Mouse (Mus musculus) v-Abl transformed pro-B cells (cell line): ENCODE measurements around the gene Plce1.
"Not testable (repeated sequence)": the region's sequence is repeated elsewhere in the genome, so short reads cannot be mapped to it uniquely, and the experiment has no call there.

Source experiments
- in situ Hi-C, 2 experiments: fragments of 400-800 bp; cut with MboI; formaldehyde crosslinking; loops; one replicate each; pipeline ENCODE4 v1.15.1; 2025; ENCODE audit not compliant: unreplicated experiment in 2 of 2

The Plce1 gene

GRCm38 (mm10) chr19:38627075-38627768 lies 146.3 kb downstream of the Plce1 start:
- in situ Hi-C loops: no loop called here

DNA sequence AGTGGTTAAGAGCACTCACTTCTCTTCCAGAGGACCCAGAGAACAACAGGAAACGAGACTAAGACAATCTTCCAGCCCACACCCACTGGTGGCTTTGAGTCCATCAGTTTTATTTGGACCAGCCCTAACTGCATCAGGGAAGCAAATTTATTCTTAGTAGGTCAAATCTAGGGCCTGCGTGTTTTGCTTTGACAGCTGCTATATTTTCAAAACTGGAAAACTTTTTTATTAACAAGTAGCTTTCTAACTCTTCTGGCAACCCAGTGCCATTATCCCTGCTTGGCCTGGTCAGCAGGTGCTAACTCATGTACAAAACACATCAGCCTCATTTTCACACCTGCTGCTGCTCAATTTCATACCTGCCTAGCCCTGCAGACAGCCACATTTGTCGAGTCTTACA lies 151.3 kb downstream of the Plce1 start:
- in situ Hi-C loops: no loop called here

GRCm38 (mm10) chr19:38633306-38633705 lies 152.4 kb downstream of the Plce1 start:
- in situ Hi-C loops: no loop called here

DNA sequence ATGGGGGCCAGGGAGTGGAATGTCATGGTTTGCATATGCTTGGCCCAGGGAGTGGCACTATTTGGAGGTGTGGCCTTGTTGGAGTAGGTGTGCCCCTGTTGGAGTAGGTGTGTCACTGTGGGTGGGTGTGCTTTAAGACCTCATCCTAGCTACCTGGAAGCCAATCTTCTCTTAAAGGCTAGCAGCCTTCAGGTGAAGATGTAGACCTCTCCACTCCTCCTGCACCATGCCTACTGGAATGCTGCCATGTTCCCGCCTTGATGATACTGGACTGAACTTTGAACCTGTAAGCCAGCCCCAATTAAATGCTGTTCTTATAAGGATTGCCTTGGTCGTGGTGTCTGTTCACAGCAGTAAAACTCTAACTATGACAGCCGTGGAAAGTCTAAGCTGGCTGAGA lies 158.1 kb downstream of the Plce1 start:
- in situ Hi-C loops: no loop called here

DNA sequence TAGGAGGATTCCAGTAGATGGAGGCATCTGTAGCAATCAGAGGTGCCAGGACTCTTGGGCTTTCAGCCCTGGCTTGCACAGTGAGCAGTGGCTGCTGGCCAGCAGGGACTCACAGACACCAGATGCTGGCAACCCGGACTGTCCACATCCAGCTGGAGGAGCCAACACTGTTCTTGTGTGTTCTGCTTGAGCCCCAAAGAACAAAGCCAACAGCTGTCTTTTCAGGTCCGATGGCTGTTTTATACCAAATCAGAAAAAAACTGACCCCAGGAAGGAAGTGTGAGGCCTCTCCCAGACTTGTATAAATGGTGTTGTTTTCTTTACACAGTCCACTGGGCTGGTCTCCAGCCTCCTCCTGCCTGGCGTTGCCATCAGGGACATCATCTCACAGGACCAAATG lies 158.9 kb downstream of the Plce1 start:
- in situ Hi-C loops: no loop called here

DNA sequence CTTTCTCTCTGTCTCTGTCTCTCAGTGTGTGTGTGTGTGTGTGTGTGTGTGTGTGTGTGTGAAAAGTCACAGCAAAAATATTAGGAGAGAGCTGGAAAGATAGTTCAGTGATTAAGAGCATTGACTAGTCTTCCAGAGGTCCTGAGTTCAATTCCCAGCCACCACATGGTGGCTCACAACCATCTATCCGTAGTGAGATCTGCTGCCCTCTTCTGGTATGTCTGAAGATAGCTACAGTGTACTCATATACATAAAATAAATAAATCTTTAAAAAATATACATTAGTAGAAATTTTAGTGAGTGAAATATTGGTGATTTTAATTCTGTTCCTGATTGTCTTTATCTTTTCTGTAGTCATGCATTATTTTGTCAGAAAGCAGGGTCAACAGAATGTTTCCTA lies 161.6 kb downstream of the Plce1 start:
- in situ Hi-C loops: not testable (repeated sequence)

DNA sequence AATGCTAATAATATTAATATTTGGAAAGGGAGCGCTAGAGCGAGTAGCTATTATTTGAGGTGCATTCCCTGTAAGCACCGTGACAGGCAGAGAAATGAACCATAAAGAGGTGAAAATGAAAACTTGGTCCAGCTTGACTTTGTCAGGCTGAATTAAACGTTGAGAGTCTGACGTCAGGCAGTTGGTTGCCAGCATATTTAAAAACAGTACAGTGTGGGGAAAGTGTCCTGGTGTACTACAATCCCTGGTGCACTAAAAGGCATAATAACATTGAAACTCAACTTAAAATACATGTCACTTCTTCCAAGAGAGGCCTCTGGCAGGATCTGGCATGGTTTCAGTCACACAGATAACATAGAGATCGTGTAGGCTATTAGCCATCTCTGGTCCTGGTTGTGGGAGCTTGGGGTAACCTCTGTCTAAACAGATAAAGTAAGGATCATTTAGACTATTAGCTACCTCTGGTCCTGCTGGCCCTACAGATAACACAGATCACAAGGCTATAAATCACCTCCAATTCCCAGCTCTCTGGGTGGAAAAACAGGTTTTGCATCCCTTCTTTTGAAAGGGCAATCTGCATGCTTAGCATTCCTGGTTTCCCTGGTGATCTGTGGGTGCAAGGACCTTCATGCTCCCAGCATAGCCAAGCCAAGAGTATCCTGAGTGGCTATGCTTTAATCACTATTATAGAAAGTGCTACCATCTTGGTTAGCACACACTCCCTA lies 164.1 kb downstream of the Plce1 start:
- in situ Hi-C loops: loop anchor here in 1 of 2 experiments (5.0 kb wide), 1 partner anchor 127 kb away; no protein-coding TSS in a partner anchor

DNA sequence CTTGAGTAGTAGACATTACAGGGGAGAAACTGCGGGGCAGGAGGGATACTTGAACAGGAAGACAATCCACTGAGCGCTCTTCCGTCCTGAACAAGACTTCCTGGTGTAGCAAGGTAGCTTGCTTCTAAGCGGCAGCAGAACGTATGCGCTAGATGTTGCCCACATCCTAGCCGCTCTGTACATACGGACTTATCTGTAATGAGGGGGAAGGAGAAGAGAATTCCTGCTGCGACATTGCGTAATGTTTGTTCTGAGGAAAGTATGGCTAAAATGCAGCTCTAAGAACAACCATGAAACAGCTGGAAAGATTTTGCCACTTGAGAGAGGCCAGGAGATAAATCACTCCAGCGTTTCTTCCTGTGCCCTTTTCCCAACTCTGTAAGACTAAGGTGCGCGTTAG lies 177.1 kb downstream of the Plce1 start:
- in situ Hi-C loops: no loop called here

- in situ Hi-C loops: no loop called here
Measured at GRCm38 (mm10) chr19:38665398-38665797, 184.5 kb downstream of the Plce1 start.

DNA sequence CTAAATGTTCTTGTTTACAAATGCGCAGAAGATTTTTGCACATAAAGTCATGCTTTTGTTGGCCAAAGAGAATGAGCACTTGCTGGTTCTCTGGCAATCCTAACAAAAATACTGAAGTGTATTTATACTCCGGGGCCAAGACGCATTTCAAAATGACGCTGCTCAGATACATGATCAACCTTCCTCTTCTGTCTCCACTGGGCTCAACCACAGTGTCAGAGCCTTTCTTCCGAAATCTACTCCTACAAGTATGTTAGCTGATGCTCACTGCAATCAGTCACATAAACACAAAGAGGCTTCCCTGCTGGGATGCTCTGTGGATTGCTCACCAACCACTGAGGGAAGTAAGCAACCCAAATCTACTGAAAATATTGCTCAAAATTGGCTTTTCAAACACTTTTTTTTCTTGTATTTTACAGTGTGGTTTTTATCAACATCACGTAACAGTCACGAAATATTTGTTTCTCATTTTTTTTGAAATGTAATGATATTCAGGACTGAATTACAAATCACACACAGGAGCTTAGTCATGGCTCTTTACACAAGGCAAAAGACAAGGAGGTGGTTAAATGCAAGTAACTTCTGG lies 191.2 kb downstream of the Plce1 start:
- in situ Hi-C loops: no loop called here

- in situ Hi-C loops: no loop called here
Measured at GRCm38 (mm10) chr19:38673936-38674335, 193.0 kb downstream of the Plce1 start.

DNA sequence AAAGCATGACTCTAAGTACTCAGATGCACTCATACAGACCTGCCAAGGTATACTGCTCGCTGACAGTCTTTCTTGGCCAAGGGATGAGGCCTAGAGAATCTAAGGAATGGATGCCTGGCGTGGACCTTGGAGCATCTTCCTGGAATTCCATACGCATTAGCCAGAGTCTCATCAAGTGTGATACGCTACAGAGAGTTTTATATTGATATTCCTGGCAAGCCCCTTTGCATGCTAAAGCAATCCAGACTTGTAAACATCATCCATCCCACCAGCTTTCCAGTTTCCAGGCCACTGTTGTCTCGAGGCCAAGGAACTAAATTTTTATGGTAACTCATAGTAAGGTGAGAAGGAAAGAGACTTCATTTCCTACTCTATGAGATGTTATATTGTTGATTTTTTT lies 197.7 kb downstream of the Plce1 start:
- in situ Hi-C loops: no loop called here

GRCm38 (mm10) chr19:38679520-38679919 lies 198.6 kb downstream of the Plce1 start:
- in situ Hi-C loops: no loop called here

DNA sequence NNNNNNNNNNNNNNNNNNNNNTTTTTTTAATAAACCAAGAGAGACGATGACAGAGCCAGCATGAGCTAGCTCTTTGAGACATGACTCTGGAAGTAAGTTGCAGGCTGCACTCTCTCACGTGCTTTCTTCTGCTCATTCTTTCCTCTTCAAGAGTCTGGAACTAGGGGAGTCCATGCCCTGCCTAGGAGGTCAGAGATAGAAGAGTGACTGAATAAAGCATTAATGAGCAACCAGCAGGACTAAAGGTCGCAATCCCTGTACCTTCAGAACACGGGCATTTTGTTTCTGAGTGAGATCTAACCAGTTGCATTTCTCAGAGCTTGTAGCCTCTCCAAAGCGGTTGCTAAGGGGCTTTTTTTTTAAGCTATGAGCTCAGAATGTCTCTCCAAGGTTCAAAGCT lies 206.4 kb downstream of the Plce1 start:
- in situ Hi-C loops: no loop called here

GRCm38 (mm10) chr19:38688741-38689507 lies 208.0 kb downstream of the Plce1 start:
- in situ Hi-C loops: no loop called here

DNA sequence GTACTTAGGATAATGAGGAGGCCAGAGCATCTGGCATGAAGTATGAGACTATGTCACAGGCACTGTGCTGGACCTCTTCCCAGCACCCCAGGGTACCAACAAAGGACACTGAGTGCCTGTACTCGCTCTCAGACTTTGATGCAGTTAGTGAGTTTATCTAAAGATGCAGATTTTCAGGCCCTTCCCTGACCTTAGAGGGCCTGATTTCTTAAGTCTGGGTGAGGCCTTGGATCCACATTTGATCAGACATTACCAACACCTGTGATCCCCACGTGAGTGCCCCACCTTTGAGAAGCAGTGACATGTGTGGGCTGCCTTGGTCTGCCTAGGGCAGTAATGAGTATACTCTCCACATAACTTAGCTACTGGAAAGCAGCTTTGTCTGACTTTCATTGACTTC lies 209.4 kb downstream of the Plce1 start:
- in situ Hi-C loops: no loop called here

DNA sequence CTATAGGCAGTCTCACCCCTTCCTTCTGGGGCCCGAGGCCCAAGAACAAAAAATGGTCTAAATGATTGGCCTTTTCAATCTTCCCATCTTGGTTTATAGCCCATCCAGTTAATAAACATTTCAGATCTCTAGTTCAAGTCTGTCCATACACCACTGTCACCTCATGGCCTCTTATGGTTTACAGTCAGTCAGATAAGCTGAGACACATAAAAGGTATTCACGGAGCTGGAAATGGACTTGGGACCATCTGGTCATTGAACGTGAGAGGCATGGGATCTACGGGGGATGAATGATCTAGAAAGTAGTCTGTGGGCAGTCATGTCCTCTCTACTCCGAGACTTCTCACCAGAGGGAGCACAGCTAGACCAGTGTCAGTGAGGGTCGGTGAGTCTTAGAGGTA lies 210.6 kb downstream of the Plce1 start:
- in situ Hi-C loops: no loop called here

DNA sequence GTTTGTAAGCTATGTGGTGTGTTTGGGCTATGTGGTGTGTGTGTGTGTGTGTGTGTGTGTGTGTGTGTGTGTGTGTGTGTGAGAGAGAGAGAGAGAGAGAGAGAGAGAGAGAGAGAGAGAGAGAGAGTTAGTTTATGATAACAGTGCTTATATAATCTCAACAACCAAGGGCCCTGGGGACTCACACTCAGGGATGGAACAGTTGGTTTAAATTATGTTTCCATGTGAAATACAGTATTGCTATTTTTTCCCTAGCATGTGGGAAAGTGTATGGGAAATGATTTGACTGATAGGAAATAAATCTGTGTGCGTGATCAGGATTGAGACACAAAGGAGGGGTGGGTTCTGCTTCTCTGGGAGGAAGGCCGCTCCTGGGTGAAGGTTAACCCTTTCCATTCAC lies 212.4 kb downstream of the Plce1 start:
- in situ Hi-C loops: no loop called here

GRCm38 (mm10) chr19:38693769-38694168 lies 212.9 kb downstream of the Plce1 start:
- in situ Hi-C loops: no loop called here

- in situ Hi-C loops: no loop called here
Measured at GRCm38 (mm10) chr19:38701776-38702175, 220.9 kb downstream of the Plce1 start.

DNA sequence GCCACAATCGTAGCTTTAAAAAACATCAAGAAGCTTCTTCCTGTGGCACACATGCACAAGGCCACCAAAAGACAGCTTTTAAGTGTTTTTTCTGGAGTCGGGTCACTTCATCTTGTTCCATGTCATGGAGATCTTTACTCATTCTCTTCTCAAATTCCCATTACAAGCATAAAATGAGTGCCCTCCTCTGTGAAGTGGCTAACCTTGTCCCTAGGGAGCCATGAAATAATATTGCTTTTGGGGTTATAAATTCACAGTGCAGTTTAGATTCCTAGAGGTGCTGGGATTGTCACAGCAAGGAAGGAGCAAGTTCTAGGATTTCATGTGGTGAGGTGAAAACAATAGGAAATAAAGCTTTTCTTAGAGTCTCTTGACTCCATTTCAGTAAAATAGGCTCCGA lies 223.8 kb downstream of the Plce1 start:
- in situ Hi-C loops: no loop called here
